Mouse (Mus musculus) neural tube, embryonic 11.5 days (tissue): ENCODE data around the gene Nrap. TPM values are rescaled to one million over a fixed set of nuclear protein-coding genes. Genes with fewer than 3 reads are reported as not detected.

Source experiments
- ATAC-seq: fragments of 200-750 bp; cut with Nextera tagmentation; 2 replicates; pipeline ENCODE4 v1.8.0; 2017; ENCODE audit warnings: moderate number of reproducible peaks, mild to moderate bottlenecking, moderate TSS enrichment, moderate library complexity; ENCODE audit not compliant: insufficient read depth, low FRiP score, low TSS enrichment
- DNase-seq: peaks from one replicate; pipeline ENCODE4 v3.0.0-alpha.2; 2015; ENCODE audit warnings: low spot score
- H3K27ac ChIP-seq: fragments of 300-500 bp; sonication (generic); 2 replicates; pipeline ENCODE4 v1.5.1; 2014; ENCODE audit warnings: low read depth, mild to moderate bottlenecking, low read length
- H3K27me3 ChIP-seq: fragments of 300-500 bp; sonication (generic); 2 replicates; pipeline ENCODE4 v1.6.1; 2014; ENCODE audit warnings: mild to moderate bottlenecking, low read length, mixed read lengths; ENCODE audit not compliant: control insufficient read depth, insufficient read depth
- H3K36me3 ChIP-seq: fragments of 300-500 bp; sonication (generic); 2 replicates; pipeline ENCODE4 v1.6.1; 2014; ENCODE audit warnings: mild to moderate bottlenecking, low read length, moderate library complexity, mixed read lengths; ENCODE audit not compliant: control insufficient read depth, insufficient read depth
- H3K4me1 ChIP-seq: fragments of 300-500 bp; sonication (generic); 2 replicates; pipeline ENCODE4 v1.6.1; 2014; ENCODE audit warnings: low read length, mixed read lengths; ENCODE audit not compliant: control insufficient read depth, insufficient read depth
- H3K4me2 ChIP-seq: fragments of 300-500 bp; sonication (generic); 2 replicates; pipeline ENCODE4 v1.6.1; 2014; ENCODE audit warnings: low read depth, mild to moderate bottlenecking, moderate library complexity
- H3K4me3 ChIP-seq: fragments of 300-500 bp; sonication (generic); 2 replicates; pipeline ENCODE4 v1.5.1; 2014; ENCODE audit warnings: low read depth, low read length
- H3K9ac ChIP-seq: fragments of 300-500 bp; sonication (generic); 2 replicates; pipeline ENCODE4 v1.6.1; 2014; ENCODE audit warnings: mild to moderate bottlenecking, low read length
- H3K9me3 ChIP-seq: fragments of 300-500 bp; sonication (generic); 2 replicates; pipeline ENCODE4 v1.6.1; 2016; ENCODE audit warnings: low read length; ENCODE audit not compliant: control insufficient read depth
- WGBS: fragments of 180-500 bp; shearing (Covaris S2); extraction: QIAGEN DNeasy Blood & Tissue Kit; methylation state at CpG from one replicate; pipeline ENCODE4 v1.1.7; 2014; 5-methylcytosine and 5-hydroxymethylcytosine counted together
- polyA plus RNA-seq: library from polyadenylated mRNA; unstranded; fragments of >200 nt; fragmentation: Nextera tagmentation; extraction: Ambion mirVana; gene quantifications from 2 replicates; pipeline ENCODE4 v1.2.1, GENCODE M21; 2014

The Nrap gene
- polyA plus RNA-seq, 1 experiment from 2014 or later, result 0.16 TPM

DNA sequence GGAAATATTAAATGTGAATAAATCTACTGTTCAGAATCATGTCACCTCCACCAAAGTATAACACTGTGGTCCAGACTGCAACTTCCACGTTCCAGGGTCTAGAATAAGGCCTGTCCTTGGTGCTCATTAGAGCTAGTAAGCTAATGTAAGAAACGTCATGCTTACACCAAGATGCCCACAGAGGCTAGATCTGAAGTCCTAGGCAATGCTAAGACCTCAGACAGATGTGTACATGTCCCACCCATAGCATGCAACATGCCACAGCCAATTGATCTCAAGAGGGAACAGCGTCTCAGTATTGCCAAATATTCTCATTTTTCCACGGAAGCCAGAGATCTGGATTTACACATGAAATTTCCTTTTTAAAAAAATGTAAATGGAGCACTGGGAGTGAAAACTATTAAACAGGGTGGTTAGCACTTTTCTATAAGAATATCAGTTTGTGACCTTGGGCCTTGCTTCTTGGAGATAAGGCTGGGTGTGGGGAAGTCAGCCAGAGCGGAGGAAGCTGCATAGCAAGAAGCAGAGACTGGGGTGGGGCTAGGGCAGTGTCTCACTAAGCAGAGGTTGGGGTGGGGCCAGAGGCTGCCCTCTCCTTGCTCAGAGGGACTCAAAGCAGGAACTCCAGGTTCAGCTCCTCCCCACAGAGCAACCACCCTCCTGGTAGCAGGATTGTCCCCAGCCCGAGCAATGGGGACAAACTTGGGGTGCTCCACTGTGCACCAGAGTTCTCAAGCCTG is 1.6 kb upstream of the Nrap start:
- Histone ChIP-seq H3K36me3 (no peaks in the 10 kb centered on the region), H3K9me3 (no peaks in the 10 kb centered on the region), H3K4me2 (no peak overlapping the region), H3K27ac (no peak overlapping the region), H3K4me1 (0 out of 2 replicates have a peak, but pooled peaks cover 2% of the 10 kb centered on the region), H3K27me3 (peaks cover 6% of the 10 kb centered on the region), H3K4me3 (no peak overlapping the region), H3K9ac (no peak overlapping the region)
- WGBS, result 84% methylated on average over 6 of the region's 6 CpGs
- no peak for DNase-seq
- no peak for ATAC-seq

DNA sequence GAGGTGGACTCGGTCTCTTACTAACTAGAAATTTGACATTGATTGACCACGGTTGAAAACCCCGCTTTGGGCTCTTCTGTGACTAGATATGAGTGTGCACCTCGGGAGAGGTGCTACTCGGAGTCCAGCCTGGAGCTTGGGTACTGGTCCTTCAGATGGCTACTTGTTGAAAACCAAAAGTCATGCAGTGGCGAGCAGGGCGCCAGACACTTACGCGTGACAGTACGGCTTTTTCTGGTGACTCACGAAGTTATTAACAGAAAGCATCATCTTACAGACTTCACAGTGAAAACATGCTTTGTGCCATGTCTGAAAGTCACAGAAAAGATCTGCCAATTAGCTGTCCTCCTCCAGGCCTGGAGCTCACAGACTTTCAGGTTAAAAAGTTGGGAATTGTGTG is 661 bp downstream of the Nrap start:
- no peak overlapping the region for H3K4me2 ChIP-seq
- H3K27me3 ChIP-seq, result no peaks in the 10 kb centered on the region
- H3K27ac ChIP-seq, result no peak overlapping the region
- no peak for DNase-seq
- ATAC-seq, result no peak
- no peak overlapping the region for H3K4me3 ChIP-seq
- H3K9ac ChIP-seq, result no peak overlapping the region
- no peaks in the 10 kb centered on the region for H3K36me3 ChIP-seq
- no peaks in the 10 kb centered on the region for H3K9me3 ChIP-seq
- WGBS, result 92% methylated on average over 11 of the region's 11 CpGs
- H3K4me1 ChIP-seq, result no peaks in the 10 kb centered on the region

DNA sequence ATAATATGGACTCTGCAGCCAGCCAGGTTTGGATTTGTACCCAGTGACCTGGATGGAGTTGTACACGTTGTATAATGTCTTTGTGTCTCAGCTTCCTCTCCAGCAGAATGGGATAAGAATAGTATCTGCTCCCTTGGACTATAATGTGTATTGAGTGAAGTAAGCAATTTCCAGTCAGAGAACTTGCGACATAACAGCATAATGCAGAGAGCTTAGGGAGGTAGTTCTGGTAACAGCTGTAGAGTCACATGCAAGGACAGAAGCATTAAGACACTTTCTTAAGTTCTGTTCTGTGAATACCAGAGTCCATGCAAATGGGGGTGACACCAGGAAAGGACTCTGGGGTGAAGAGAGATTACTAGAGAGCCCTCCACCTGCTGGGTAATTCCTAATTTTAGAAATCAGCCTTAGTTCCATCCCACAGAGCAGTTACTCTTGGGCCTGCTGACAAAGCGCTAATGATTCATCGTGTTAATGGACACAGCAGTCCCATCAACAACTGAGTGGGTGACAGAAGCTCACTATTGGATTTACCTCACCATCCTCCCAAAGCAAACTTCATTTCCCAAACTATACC is 2.0 kb downstream of the Nrap start:
- Histone ChIP-seq H3K4me3 (no peak overlapping the region), H3K9me3 (no peaks in the 10 kb centered on the region), H3K4me1 (no peaks in the 10 kb centered on the region), H3K4me2 (no peak overlapping the region), H3K27me3 (no peaks in the 10 kb centered on the region), H3K36me3 (no peaks in the 10 kb centered on the region), H3K27ac (no peak overlapping the region), H3K9ac (no peak overlapping the region)
- DNase-seq (no peak), ATAC-seq (no peak)
- WGBS, result 87% methylated on average over 4 of the region's 4 CpGs

DNA sequence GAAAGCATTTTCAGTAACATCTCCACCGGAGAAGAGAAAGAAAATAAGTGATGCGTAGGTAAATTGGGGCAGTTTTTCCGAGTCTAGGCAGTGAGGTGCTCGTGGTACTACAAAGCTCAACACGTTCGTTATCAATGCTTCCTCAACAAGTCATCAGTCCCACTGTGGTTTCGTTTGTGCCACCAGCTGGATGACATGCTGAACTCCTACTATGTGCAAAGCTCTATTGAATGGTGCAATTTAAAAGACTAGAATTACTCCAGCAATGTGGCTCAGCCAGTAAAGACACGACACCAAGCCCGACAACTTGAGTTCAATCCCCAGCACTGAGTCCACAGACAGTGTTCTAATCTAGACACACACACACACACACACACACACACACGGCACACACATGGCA is 3.7 kb downstream of the Nrap start:
- Histone ChIP-seq H3K27me3 (no peaks in the 10 kb centered on the region), H3K4me1 (no peaks in the 10 kb centered on the region), H3K4me3 (no peak overlapping the region), H3K9me3 (no peaks in the 10 kb centered on the region), H3K9ac (no peak overlapping the region), H3K36me3 (no peaks in the 10 kb centered on the region), H3K27ac (no peak overlapping the region), H3K4me2 (no peak overlapping the region)
- DNase-seq (no peak), ATAC-seq (no peak)
- 93% methylated on average over 10 of the region's 10 CpGs for WGBS

DNA sequence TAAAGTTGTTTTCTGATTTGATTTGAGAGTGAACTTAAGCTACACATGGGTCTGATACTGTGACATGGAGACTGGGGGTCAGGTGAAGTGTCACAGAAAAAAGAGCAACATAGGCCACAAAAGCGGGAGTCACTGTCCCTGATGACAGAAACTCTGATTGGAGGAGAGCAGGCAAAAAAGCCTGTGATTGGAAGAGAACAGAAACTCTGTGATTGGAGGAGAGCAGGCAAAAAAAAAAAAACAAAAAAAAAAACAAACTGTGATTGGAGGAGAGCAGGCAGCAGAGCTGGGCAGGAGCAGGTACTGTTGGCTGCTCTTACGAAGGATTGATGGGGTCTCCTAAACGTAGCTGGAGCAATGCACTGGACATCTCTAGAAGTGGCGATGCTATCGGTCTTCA is 4.3 kb downstream of the Nrap start:
- Histone ChIP-seq H3K4me2 (no peak overlapping the region), H3K36me3 (no peaks in the 10 kb centered on the region), H3K27me3 (no peaks in the 10 kb centered on the region), H3K27ac (no peak overlapping the region), H3K4me1 (no peaks in the 10 kb centered on the region), H3K9ac (no peak overlapping the region), H3K9me3 (no peaks in the 10 kb centered on the region), H3K4me3 (no peak overlapping the region)
- WGBS, result 83% methylated on average over 5 of the region's 5 CpGs
- ATAC-seq, result no peak
- no peak for DNase-seq

DNA sequence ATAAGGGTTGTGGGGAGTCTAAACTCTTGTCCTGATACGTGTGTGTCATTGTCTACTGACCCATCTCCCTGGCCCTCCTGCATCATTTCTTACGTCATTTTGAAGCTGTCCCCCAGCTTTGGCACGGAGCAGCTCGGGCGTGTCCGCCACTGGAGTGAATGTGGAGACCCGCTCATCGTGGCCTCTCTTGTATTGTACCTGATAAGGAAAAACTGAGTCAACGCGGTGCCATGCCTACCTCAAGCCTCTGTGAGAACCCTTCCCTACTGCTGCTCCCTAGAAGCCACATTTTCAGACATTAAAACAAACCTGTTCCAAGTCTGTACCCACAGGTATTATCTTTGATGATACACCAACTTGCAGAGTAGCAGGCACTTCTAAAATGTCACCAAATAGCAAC is 8.4 kb downstream of the Nrap start:
- WGBS, result 93% methylated on average over 10 of the region's 10 CpGs
- H3K9me3 ChIP-seq, result no peaks in the 10 kb centered on the region
- H3K27me3 ChIP-seq, result no peaks in the 10 kb centered on the region

DNA sequence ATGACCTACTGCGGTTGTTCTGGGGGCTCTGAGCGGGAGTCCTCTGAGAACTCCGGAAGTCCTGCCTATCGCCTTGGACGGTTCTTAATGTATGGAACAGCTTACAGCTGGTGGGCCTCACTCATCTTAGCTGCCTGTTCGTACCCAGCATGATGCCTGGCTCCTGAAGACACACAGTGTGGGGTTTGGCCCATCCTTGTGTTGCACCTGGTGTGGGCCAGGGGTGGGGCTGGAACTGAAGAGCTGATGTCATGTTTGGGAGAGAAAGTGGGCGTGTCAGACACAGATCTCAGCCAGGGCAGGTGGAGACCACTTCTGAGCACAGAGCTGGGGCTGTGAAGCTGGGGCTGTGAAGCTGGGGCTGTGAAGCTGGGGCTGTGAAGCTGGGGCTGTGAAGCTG is 9.5 kb downstream of the Nrap start:
- no peak for ATAC-seq
- 83% methylated on average over 7 of the region's 7 CpGs for WGBS
- no peak for DNase-seq

More for the DNA sequence above, 8.4 kb downstream of the Nrap start:
- H3K36me3 ChIP-seq, result no peaks in the 10 kb centered on the region
- ATAC-seq (no peak), DNase-seq (no peak)
- H3K4me1 ChIP-seq, result no peaks in the 10 kb centered on the region
- H3K4me3 ChIP-seq, result no peak overlapping the region
- H3K27ac ChIP-seq, result no peak overlapping the region
- H3K9ac ChIP-seq, result no peak overlapping the region
- H3K4me2 ChIP-seq, result no peak overlapping the region

DNA sequence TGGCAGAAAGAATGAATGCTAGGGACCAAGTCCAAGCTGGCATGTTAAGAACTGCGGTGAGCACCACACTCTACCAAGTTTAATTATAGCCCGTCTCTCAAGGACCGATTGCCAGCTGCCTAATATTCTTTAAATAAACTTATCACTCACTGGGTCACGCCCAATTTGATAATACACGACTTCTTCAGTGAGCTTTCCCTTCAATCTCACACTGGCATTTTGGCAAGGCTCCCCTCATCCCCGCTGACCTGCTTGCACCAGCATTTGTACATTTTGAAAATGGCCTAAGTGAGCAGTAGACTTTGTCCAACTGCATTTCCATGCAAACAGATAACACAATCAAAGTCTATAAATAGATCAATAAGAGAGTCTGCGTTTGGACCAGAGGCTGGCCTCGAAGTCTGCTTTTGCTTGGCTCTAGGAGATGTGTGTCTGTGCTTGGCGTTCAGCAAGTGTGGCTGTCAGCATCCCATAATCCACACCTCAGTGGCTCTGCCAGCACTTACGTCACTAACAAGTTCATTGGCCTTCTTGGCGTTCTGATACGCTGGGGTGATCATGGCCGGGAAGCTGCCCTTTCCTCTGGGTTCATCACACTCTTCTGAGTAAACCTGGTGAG is 11.2 kb downstream of the Nrap start:
- H3K9me3 ChIP-seq, result no peaks in the 10 kb centered on the region
- no peaks in the 10 kb centered on the region for H3K36me3 ChIP-seq
- no peak overlapping the region for H3K4me2 ChIP-seq
- no peak overlapping the region for H3K4me3 ChIP-seq
- 85% methylated on average over 13 of the region's 13 CpGs for WGBS
- no peak overlapping the region for H3K9ac ChIP-seq
- no peak for ATAC-seq
- DNase-seq, result no peak
- H3K27me3 ChIP-seq, result no peaks in the 10 kb centered on the region
- no peaks in the 10 kb centered on the region for H3K4me1 ChIP-seq
- no peak overlapping the region for H3K27ac ChIP-seq

More for the DNA sequence above, 9.5 kb downstream of the Nrap start:
- Histone ChIP-seq H3K27me3 (no peaks in the 10 kb centered on the region), H3K9ac (no peak overlapping the region), H3K4me2 (no peak overlapping the region), H3K4me1 (no peaks in the 10 kb centered on the region), H3K9me3 (no peaks in the 10 kb centered on the region), H3K36me3 (no peaks in the 10 kb centered on the region), H3K27ac (no peak overlapping the region), H3K4me3 (no peak overlapping the region)

DNA sequence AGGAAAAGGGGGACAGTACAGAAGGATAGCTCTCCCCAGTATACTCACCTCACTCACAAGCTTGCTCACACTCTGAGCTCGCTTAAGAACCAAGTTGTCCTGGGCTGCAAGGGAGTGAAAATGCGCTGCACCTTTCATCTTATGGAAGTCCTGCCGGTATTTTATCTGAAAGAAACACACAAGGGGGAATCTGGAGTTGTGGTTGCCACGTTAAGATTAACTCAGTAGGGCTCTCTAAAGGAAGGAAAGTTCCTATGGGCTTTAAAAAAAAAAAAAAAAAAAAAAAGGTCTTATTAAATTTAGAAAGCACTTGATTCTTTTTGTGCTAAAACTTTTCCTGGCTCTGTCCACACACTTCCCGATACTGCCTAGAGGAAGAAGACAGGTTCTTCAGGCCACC is 11.8 kb downstream of the Nrap start:
- ATAC-seq, result no peak

More for the DNA sequence above, 11.8 kb downstream of the Nrap start:
- H3K27ac ChIP-seq, result no peak overlapping the region
- no peak overlapping the region for H3K4me3 ChIP-seq
- H3K36me3 ChIP-seq, result no peaks in the 10 kb centered on the region
- 85% methylated on average over 5 of the region's 5 CpGs for WGBS
- no peaks in the 10 kb centered on the region for H3K27me3 ChIP-seq
- H3K9ac ChIP-seq, result no peak overlapping the region
- H3K4me2 ChIP-seq, result no peak overlapping the region
- H3K4me1 ChIP-seq, result no peaks in the 10 kb centered on the region
- H3K9me3 ChIP-seq, result no peaks in the 10 kb centered on the region
- no peak for DNase-seq
